Mouse (Mus musculus) myocyte (in vitro differentiated cells): ENCODE results near the gene Efhd2. TPM values are rescaled to one million over a fixed set of nuclear protein-coding genes. Genes with fewer than 3 reads are reported as not detected.

Experiments
- H3K27me3 ChIP-seq: one replicate; pipeline ENCODE4 v1.6.1; 2011; ENCODE audit not compliant: control insufficient read depth, insufficient read depth, insufficient read length
- H3K36me3 ChIP-seq: one replicate; pipeline ENCODE4 v1.6.1; 2011; ENCODE audit not compliant: control insufficient read depth, insufficient read depth
- H3K4me2 ChIP-seq: one replicate; pipeline ENCODE4 v1.6.1; 2011; ENCODE audit warnings: low read depth, control low read depth
- H3K4me3 ChIP-seq: one replicate; pipeline ENCODE4 v1.5.1; 2011; ENCODE audit warnings: mild to moderate bottlenecking, control low read depth, moderate library complexity
- H3K79me2 ChIP-seq: one replicate; pipeline ENCODE4 v1.6.1; 2011; ENCODE audit not compliant: control insufficient read depth, insufficient read depth
- H3ac ChIP-seq: one replicate; pipeline ENCODE4 v1.6.1; 2011; ENCODE audit not compliant: control insufficient read depth, insufficient read length
- CEBPB ChIP-seq: IDR thresholded peaks from 2 replicates; pipeline ENCODE4 v1.6.1; 2011; ENCODE audit warnings: mild to moderate bottlenecking, moderate library complexity; ENCODE audit not compliant: poor library complexity, insufficient read depth, severe bottlenecking
- E2F4 ChIP-seq: IDR thresholded peaks from one replicate; pipeline ENCODE4 v1.6.1; 2011; ENCODE audit warnings: mild to moderate bottlenecking, control low read depth, moderate library complexity; ENCODE audit not compliant: insufficient read depth
- MAX ChIP-seq: IDR thresholded peaks from one replicate; pipeline ENCODE4 v1.6.1; 2011; ENCODE audit warnings: low read depth, mild to moderate bottlenecking, control low read depth
- MYOD1 ChIP-seq, 3 experiments: IDR thresholded peaks; one replicate each; pipeline ENCODE4 v1.6.1; 2011; ENCODE audit warnings: control low read depth in 2 of 3, low read depth in 2 of 3, mild to moderate bottlenecking in 2 of 3, moderate library complexity in 1 of 3; ENCODE audit not compliant: insufficient read length in 2 of 3, control insufficient read depth in 1 of 3
- MYOG ChIP-seq, 3 experiments: IDR thresholded peaks; one replicate each; pipeline ENCODE4 v1.6.1; 2011; ENCODE audit warnings: control low read depth in 2 of 3, low read depth in 2 of 3, mild to moderate bottlenecking in 2 of 3; ENCODE audit not compliant: insufficient read length in 2 of 3, control insufficient read depth in 1 of 3, insufficient read depth in 1 of 3
- POLR2A ChIP-seq: IDR thresholded peaks from one replicate; pipeline ENCODE4 v1.6.1; 2011; ENCODE audit warnings: low read depth, mild to moderate bottlenecking, control low read depth, moderate library complexity; ENCODE audit not compliant: insufficient read length
- POLR2AphosphoS2 ChIP-seq: IDR thresholded peaks from one replicate; pipeline ENCODE4 v1.6.1; 2011; ENCODE audit warnings: low read depth, control low read depth; ENCODE audit not compliant: insufficient read length
- REST ChIP-seq: IDR thresholded peaks from one replicate; pipeline ENCODE4 v1.6.1; 2011; ENCODE audit warnings: mild to moderate bottlenecking, control low read depth, moderate library complexity; ENCODE audit not compliant: insufficient read depth, insufficient read length
- SRF ChIP-seq: IDR thresholded peaks from one replicate; pipeline ENCODE4 v1.6.1; 2011; ENCODE audit warnings: low read depth; ENCODE audit not compliant: control insufficient read depth, insufficient read length
- TCF12 ChIP-seq: IDR thresholded peaks from one replicate; pipeline ENCODE4 v1.6.1; 2011; ENCODE audit warnings: mild to moderate bottlenecking, control low read depth; ENCODE audit not compliant: poor library complexity, insufficient read depth, severe bottlenecking
- TCF3 ChIP-seq: IDR thresholded peaks from one replicate; pipeline ENCODE4 v1.6.1; 2011; ENCODE audit warnings: low read depth, control low read depth; ENCODE audit not compliant: insufficient read length
- USF1 ChIP-seq: IDR thresholded peaks from one replicate; pipeline ENCODE4 v1.6.1; 2011; ENCODE audit warnings: low read depth, mild to moderate bottlenecking, control low read depth, moderate library complexity
- polyA plus RNA-seq: library from polyadenylated mRNA; unstranded; fragments of >200 nt; fragmentation: generic; extraction: Trizol; gene quantifications from one replicate; pipeline ENCODE4 v1.2.1, GENCODE M21; 2012; ENCODE audit warnings: missing spikeins

The Efhd2 gene
- polyA plus RNA-seq, 1 experiment = 38.8 TPM

GRCm38 (mm10) chr4:141893157-141893784, 18.6 kb upstream of the Efhd2 start:
- H3K4me3 ChIP-seq = no peak overlapping the region

GRCm38 (mm10) chr4:141886385-141886968, 11.8 kb upstream of the Efhd2 start:
- H3K79me2 ChIP-seq = no peaks in the 10 kb centered on the region
- no peaks in the 10 kb centered on the region for H3K27me3 ChIP-seq
- no peak overlapping the region for H3K4me2 ChIP-seq
- H3ac ChIP-seq = no peak overlapping the region
- H3K4me3 ChIP-seq = no peak overlapping the region
- no peaks in the 10 kb centered on the region for H3K36me3 ChIP-seq
- no peak for TF ChIP-seq USF1
- no peak for TF ChIP-seq TCF3
- no peak for TF ChIP-seq TCF12
- no peak for TF ChIP-seq MYOG (IDR thresholded peaks at IDR 0.05; ENCODE audit: control insufficient read depth in 1 of 3, insufficient read depth in 1 of 3, insufficient read length in 2 of 3, low read depth in 2 of 3)
- no peak for TF ChIP-seq CEBPB
- no peak for TF ChIP-seq MAX
- TF ChIP-seq SRF = no peak
- no peak for TF ChIP-seq POLR2AphosphoS2
- no peak for TF ChIP-seq POLR2A
- no peak for TF ChIP-seq REST
- TF ChIP-seq E2F4 = no peak
- no peak for TF ChIP-seq MYOD1 (IDR thresholded peaks at IDR 0.05; ENCODE audit: control insufficient read depth in 1 of 3, insufficient read length in 2 of 3, low read depth in 2 of 3)

More at GRCm38 (mm10) chr4:141893157-141893784, 18.6 kb upstream of the Efhd2 start:
- Histone ChIP-seq H3K4me2 (no peak overlapping the region), H3K27me3 (no peaks in the 10 kb centered on the region), H3K36me3 (no peaks in the 10 kb centered on the region), H3ac (no peak overlapping the region), H3K79me2 (no peaks in the 10 kb centered on the region)
- TF ChIP-seq TCF3 (no peak), CEBPB (no peak), MYOG (IDR thresholded peaks at IDR 0.05; ENCODE audit: control insufficient read depth in 1 of 3, insufficient read depth in 1 of 3, insufficient read length in 2 of 3, low read depth in 2 of 3) (no peak), E2F4 (no peak), TCF12 (no peak), POLR2AphosphoS2 (no peak), SRF (no peak), MAX (no peak), USF1 (no peak), REST (no peak), POLR2A (no peak), MYOD1 (IDR thresholded peaks at IDR 0.05; ENCODE audit: control insufficient read depth in 1 of 3, insufficient read length in 2 of 3, low read depth in 2 of 3) (no peak)

GRCm38 (mm10) chr4:141885451-141885850, 10.7 kb upstream of the Efhd2 start:
- no peak overlapping the region for H3ac ChIP-seq
- no peaks in the 10 kb centered on the region for H3K27me3 ChIP-seq
- TF ChIP-seq MYOG (IDR thresholded peaks at IDR 0.05; ENCODE audit: control insufficient read depth in 1 of 3, insufficient read depth in 1 of 3, insufficient read length in 2 of 3, low read depth in 2 of 3) (no peak), MYOD1 (IDR thresholded peaks at IDR 0.05; ENCODE audit: control insufficient read depth in 1 of 3, insufficient read length in 2 of 3, low read depth in 2 of 3) (no peak), USF1 (no peak), TCF3 (no peak), SRF (no peak), MAX (no peak), POLR2A (no peak), CEBPB (no peak), E2F4 (no peak), TCF12 (no peak), REST (no peak), POLR2AphosphoS2 (no peak)
- no peaks in the 10 kb centered on the region for H3K79me2 ChIP-seq
- no peak overlapping the region for H3K4me2 ChIP-seq
- no peaks in the 10 kb centered on the region for H3K36me3 ChIP-seq
- H3K4me3 ChIP-seq = no peak overlapping the region

GRCm38 (mm10) chr4:141882858-141883257, 8.1 kb upstream of the Efhd2 start:
- no peak overlapping the region for H3K4me3 ChIP-seq
- TF ChIP-seq REST (no peak), MYOG (IDR thresholded peaks at IDR 0.05; ENCODE audit: control insufficient read depth in 1 of 3, insufficient read depth in 1 of 3, insufficient read length in 2 of 3, low read depth in 2 of 3) (peak in 1 of 3 experiments; percentile 11), USF1 (no peak), E2F4 (no peak), TCF12 (no peak), TCF3 (no peak)

More at GRCm38 (mm10) chr4:141882858-141883257, 8.1 kb upstream of the Efhd2 start:
- H3K27me3 ChIP-seq = no peaks in the 10 kb centered on the region
- peak overlapping the region; percentile 24 for H3K4me2 ChIP-seq
- no peaks in the 10 kb centered on the region for H3K36me3 ChIP-seq
- H3ac ChIP-seq = no peak overlapping the region
- no peaks in the 10 kb centered on the region for H3K79me2 ChIP-seq
